Mouse (Mus musculus): Measurements from ENCODE around the gene Myo5c. TPM values are rescaled to one million over a fixed set of nuclear protein-coding genes. Genes with fewer than 3 reads are reported as not detected.

Myo5c gene
- total RNA-seq, 1 experiment from 2014 or later, result 0.29 TPM

DNA sequence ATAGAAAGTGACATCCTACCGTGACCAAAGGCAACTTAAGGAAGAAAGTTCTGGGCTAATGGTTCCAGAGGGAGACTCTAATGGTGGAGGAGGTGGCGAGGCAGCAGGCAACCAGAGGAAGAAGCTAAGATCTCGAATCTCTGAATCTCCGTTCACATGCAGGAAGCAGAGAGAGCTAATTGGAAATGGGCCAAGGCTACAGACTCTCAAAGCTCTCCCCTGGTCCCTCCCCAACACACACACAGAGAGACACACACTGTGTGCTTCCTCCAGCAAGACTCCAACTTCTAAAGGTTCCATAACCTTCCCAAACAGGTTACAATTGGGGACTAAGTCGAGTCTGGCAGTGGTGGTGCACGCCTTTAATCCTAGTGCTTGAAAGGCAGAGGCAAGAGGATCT is 38.6 kb downstream of the Myo5c start:
- no peak for ATAC-seq (replicated peaks; ENCODE audit: insufficient number of reproducible peaks, low FRiP score, low TSS enrichment, poor library complexity, severe bottlenecking)

DNA sequence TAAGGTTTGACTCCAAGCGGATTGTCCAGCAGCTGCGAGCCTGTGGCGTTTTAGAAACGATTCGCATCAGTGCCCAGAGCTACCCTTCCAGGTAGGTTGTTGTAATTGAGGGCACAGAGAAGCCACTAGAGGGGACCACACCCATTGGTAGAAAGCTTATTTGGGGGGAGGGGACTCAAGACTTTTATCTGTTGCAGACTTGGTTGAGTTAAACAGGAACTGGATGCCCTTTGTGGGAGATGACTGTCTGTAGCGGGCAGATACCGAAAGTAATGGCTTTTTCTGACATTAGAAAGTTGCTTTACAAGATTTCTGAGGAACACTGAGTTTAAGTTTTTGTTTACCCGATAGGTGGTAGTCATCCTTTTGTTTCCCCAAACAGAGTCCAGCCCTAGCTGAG is 39.7 kb downstream of the Myo5c start:
- ATAC-seq (replicated peaks; ENCODE audit: insufficient number of reproducible peaks, low FRiP score, low TSS enrichment, poor library complexity, severe bottlenecking), result no peak

GRCm38 (mm10) chr9:75273646-75274045 is 41.8 kb downstream of the Myo5c start:
- ATAC-seq (replicated peaks; ENCODE audit: insufficient number of reproducible peaks, low FRiP score, low TSS enrichment, poor library complexity, severe bottlenecking), result no peak

GRCm38 (mm10) chr9:75274486-75274885 is 42.7 kb downstream of the Myo5c start:
- ATAC-seq (replicated peaks; ENCODE audit: insufficient number of reproducible peaks, low FRiP score, low TSS enrichment, poor library complexity, severe bottlenecking), result no peak

GRCm38 (mm10) chr9:75275051-75275450 is 43.2 kb downstream of the Myo5c start:
- ATAC-seq (replicated peaks; ENCODE audit: insufficient number of reproducible peaks, low FRiP score, low TSS enrichment, poor library complexity, severe bottlenecking), result no peak

- peak; percentile 33; the same call in 1 of the 2 replicates for ATAC-seq (replicated peaks; ENCODE audit: insufficient number of reproducible peaks, low FRiP score, low TSS enrichment, poor library complexity, severe bottlenecking)
These were observed 49.0 kb downstream of the Myo5c start for GRCm38 (mm10) chr9:75280814-75281213.

GRCm38 (mm10) chr9:75282179-75282578 is 50.4 kb downstream of the Myo5c start:
- no peak for ATAC-seq (replicated peaks; ENCODE audit: insufficient number of reproducible peaks, low FRiP score, low TSS enrichment, poor library complexity, severe bottlenecking)

DNA sequence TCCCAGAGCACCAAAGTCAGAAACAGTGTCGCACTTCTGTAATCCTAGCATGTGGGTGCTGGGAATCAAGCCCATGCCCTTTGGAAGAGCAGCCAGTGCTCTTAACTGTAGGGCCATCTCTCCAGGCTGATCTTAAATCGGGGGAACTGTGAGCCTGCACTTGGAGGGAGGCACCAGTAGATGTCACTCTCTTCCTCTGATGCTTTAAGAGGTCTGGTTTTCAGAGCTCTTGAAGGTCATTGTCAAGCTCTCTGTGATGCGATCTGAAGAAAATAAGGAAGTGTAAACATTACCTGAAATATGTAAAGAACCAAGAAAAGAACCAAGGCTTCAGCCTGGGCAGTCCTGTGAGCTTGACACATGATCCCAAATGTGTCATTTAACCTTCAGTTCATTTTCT is 51.0 kb downstream of the Myo5c start:
- no peak; the same call in 1 of the 2 replicates for ATAC-seq (replicated peaks; ENCODE audit: insufficient number of reproducible peaks, low FRiP score, low TSS enrichment, poor library complexity, severe bottlenecking)

DNA sequence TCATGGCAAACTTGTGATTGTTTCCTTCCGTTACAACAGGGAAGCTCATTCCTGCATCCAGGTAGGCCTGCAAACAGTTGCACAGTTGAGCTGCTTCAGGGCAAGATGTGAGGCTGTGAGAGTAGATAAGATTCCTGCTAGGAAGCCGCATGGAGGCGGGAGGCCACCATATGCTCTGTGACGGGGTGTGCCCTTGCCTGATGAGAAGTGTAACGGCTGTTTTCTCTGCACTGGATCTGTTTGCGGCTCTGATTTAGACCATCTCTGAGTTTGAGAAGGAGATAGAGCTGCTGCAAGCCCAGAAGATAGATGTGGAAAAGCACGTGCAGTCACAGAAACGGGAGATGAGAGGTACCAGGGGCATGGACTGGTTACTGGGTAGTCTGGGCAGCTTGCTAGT is 51.8 kb downstream of the Myo5c start:
- ATAC-seq (replicated peaks; ENCODE audit: insufficient number of reproducible peaks, low FRiP score, low TSS enrichment, poor library complexity, severe bottlenecking), result no peak

DNA sequence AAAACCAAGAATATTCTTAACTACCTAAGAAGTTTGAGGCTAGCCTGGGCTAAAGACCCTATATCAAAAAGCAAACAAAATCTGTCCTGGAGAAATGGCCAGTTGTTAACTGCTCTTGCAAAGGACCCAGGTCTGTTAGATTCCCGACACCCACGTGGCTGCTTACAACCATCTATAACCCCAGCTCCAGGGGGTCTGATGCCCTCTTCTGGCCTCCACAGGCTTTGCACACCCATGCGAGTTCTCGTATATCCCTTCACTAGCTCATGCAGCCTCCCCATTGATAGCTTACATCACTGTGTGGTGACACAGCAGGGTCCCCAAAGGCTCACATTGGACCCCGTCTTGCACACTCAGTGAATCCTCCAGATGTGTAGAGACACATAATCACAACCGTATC is 53.5 kb downstream of the Myo5c start:
- ATAC-seq (replicated peaks; ENCODE audit: insufficient number of reproducible peaks, low FRiP score, low TSS enrichment, poor library complexity, severe bottlenecking), result no peak

- no peak for ATAC-seq (replicated peaks; ENCODE audit: insufficient number of reproducible peaks, low FRiP score, low TSS enrichment, poor library complexity, severe bottlenecking)
These were observed 55.8 kb downstream of the Myo5c start for GRCm38 (mm10) chr9:75287636-75288035.

DNA sequence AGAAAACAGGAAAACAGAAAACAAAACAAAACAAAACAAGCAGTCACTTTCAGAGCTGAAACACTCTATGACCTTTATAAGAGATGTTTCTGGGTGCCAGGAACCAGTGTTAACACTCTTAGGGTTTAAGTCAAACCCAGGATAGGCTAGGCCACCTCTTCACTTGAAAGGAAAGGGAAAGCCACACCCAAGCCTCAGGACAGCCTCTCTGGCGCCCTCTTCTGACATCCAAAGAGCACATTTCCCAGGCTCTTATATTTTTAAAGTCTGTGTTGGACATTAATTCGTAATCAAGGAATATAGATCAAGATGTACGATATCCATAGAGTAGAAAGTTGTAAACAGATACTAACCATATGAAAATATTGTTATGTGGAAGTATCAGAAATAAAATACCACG is 57.7 kb downstream of the Myo5c start:
- no peak for ATAC-seq (replicated peaks; ENCODE audit: insufficient number of reproducible peaks, low FRiP score, low TSS enrichment, poor library complexity, severe bottlenecking)

- ATAC-seq (replicated peaks; ENCODE audit: insufficient number of reproducible peaks, low FRiP score, low TSS enrichment, poor library complexity, severe bottlenecking), result no peak
These were observed 67.5 kb downstream of the Myo5c start for GRCm38 (mm10) chr9:75299342-75299741.

DNA sequence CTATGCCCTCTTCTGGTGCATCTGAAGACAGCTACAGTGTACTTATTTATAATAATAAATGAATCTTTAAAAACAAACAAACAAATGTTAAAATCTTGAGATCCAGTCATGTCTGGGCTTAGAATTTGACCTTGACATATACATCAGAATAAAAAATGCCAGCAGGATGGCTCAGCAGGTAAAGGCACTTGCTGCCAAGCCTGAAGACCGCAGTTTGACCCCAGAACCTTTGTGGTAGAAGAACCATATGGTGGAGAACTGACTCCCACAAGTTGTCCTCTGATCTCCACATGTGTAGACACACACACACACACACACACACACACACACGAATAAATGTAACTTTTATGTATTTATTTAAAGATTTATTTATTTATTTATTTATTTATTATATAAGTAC is 71.2 kb downstream of the Myo5c start:
- no peak for ATAC-seq (replicated peaks; ENCODE audit: insufficient number of reproducible peaks, low FRiP score, low TSS enrichment, poor library complexity, severe bottlenecking)

DNA sequence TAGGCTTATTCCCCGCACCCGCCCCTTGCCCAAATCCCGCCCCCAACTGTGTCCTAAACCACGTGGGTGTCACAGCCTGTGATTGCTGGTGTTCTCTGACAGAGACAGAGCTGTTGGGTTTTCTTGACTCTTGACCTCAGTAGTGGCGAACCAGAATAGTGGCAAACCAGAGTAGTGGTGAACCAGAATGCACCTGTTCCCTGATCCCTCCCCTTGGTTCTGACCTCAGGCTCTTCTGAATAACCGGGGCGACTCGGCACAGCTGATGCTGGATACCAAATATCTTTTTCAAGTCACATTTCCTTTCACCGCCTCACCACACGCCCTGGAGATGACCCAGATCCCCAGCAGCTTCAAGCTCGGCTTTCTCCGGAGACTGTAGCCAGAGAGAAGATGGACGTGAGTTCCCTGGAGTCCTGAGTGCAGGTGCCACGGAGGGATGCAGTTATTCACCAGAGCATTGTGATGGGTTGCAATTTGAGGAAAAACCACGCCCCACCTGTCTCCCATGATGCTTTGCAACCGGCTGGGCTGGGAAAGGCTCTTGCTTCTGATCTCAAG is 72.0 kb downstream of the Myo5c start:
- no peak for ATAC-seq (replicated peaks; ENCODE audit: insufficient number of reproducible peaks, low FRiP score, low TSS enrichment, poor library complexity, severe bottlenecking)

DNA sequence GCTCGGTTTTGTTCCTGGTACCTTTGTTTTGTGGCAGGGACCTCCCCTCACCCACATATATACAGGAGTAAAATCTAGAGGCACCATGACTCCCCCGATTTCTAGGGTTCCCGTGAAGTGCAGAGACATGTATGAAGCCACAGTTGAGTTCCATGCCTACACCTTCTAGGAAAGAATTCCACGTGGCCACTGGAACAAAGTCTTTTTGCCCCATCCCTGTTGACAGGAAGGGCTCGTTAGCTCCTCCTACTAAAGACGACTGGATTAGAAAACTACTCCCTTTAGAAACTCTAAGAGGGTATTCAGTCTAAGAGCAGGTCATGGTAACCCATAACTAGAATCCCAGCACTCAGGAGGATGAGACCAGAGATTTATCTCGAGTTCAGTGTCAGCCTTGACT is 72.5 kb downstream of the Myo5c start:
- ATAC-seq (replicated peaks; ENCODE audit: insufficient number of reproducible peaks, low FRiP score, low TSS enrichment, poor library complexity, severe bottlenecking), result no peak

DNA sequence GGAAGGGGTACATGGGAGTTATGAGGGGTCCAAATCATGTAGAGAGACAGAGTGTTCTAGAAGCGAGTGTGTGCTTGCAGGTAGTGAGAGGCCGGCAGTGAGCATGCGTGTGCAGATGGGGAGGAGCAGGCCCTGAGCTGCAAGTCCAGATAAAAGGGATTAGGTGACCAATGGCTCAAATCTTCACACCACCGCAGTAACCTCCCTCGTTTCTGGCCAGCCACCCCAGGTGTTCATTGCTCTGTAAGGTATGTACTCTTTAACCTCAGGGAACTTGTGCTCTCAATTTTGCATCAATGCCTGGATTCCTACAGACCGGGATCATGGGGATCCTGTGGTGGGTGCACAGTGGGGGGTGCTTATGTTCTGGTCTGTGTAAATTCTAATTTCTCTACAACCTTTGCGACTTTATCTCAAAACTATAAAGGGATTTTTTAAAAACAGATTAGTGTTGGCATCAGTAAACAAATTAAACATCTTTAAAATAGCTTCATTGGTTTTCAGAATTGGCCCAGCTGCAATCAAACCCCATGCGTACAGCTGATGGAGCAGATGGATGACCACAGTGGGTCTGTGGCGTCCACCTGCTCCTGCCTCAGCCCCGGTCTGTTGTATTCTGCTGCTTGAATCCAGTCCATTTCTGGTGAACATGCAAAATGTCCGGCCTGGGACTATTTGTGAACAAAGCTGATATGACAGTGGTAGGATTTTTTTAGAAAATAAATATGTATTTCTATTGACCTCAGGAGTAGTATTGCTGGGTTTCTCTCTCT is 74.5 kb downstream of the Myo5c start, which contains the start of gene Gnb5:
Gene Gnb5, plus strand, starts transcription at position 163 of the 773 bp plus-strand sequence.
- ATAC-seq (replicated peaks; ENCODE audit: insufficient number of reproducible peaks, low FRiP score, low TSS enrichment, poor library complexity, severe bottlenecking), result no peak

DNA sequence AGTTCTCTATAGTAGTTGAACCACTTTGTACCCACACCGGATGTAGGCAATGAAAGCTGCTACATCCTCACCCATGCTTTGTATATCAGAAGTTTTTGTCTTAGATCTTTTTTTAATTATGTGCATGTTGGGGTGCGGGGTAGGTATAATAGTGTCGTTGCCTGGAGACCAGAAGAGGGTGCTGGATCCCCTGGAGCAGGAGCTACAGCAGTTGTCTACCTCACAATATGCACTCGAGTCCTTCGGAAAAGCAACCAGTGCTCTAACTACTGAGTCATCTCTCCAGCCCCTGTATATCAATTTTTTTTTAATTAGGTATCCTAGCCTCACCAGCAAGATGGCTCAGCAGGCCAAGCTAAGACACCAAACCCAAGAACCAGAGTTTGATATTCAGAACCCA is 75.2 kb downstream of the Myo5c start:
- ATAC-seq (replicated peaks; ENCODE audit: insufficient number of reproducible peaks, low FRiP score, low TSS enrichment, poor library complexity, severe bottlenecking), result no peak

- no peak for ATAC-seq (replicated peaks; ENCODE audit: insufficient number of reproducible peaks, low FRiP score, low TSS enrichment, poor library complexity, severe bottlenecking)
These were observed 76.8 kb downstream of the Myo5c start for GRCm38 (mm10) chr9:75308621-75309020.

- ATAC-seq (replicated peaks; ENCODE audit: insufficient number of reproducible peaks, low FRiP score, low TSS enrichment, poor library complexity, severe bottlenecking), result 0 out of 2 replicates have a peak, but pooled peaks have one; percentile 46
These were observed 80.2 kb downstream of the Myo5c start for GRCm38 (mm10) chr9:75312008-75312407.

All from monocyte, adult 5-6 weeks (primary cell).